Mouse (Mus musculus): Measurements from ENCODE around the gene Gm15217.

The Gm15217 gene

GRCm38 (mm10) chr14:46391621-46392170 is 12.5 kb downstream of the Gm15217 start:
- no peak for DNase-seq (ENCODE audit: low read depth, low spot score)

GRCm38 (mm10) chr14:46398091-46398695 is 19.0 kb downstream of the Gm15217 start:
- DNase-seq (ENCODE audit: low read depth, low spot score): no peak

GRCm38 (mm10) chr14:46399925-46400324 is 20.7 kb downstream of the Gm15217 start:
- no peak for DNase-seq (ENCODE audit: low read depth, low spot score)

GRCm38 (mm10) chr14:46408319-46408718 is 29.1 kb downstream of the Gm15217 start:
- no peak for DNase-seq (ENCODE audit: low read depth, low spot score)

- DNase-seq (ENCODE audit: low read depth, low spot score): no peak
Measured at GRCm38 (mm10) chr14:46409016-46409415, 29.8 kb downstream of the Gm15217 start.

- no peak for DNase-seq (ENCODE audit: low read depth, low spot score)
Measured at GRCm38 (mm10) chr14:46410557-46411120, 31.4 kb downstream of the Gm15217 start.

- DNase-seq (ENCODE audit: low read depth, low spot score): no peak
Measured at GRCm38 (mm10) chr14:46412497-46413000, 33.3 kb downstream of the Gm15217 start.

- DNase-seq (ENCODE audit: low read depth, low spot score): no peak
Measured at GRCm38 (mm10) chr14:46418371-46419097, 39.3 kb downstream of the Gm15217 start.

GRCm38 (mm10) chr14:46419269-46419668 is 40.1 kb downstream of the Gm15217 start:
- DNase-seq (ENCODE audit: low read depth, low spot score): no peak

GRCm38 (mm10) chr14:46421823-46422222 is 42.6 kb downstream of the Gm15217 start:
- no peak for DNase-seq (ENCODE audit: low read depth, low spot score)

- no peak for DNase-seq (ENCODE audit: low read depth, low spot score)
Measured at GRCm38 (mm10) chr14:46427251-46427650, 48.0 kb downstream of the Gm15217 start.

GRCm38 (mm10) chr14:46430231-46430630 is 51.0 kb downstream of the Gm15217 start:
- no peak for DNase-seq (ENCODE audit: low read depth, low spot score)

Measured in WW6 (cell line).